Mouse (Mus musculus): ENCODE measurements around the gene Sycn. TPM values are rescaled to one million over a fixed set of nuclear protein-coding genes. Genes with fewer than 3 reads are reported as not detected.
"Not testable (repeated sequence)": the region's sequence is repeated elsewhere in the genome, so short reads cannot be mapped to it uniquely, and the experiment has no call there.

Sycn gene
- not detected for total RNA-seq (2021)

- no peak for DNase-seq
- intact Hi-C loops (cut with DNase I), result no loop called here
Observed at GRCm38 (mm10) chr7:28540526-28540925, at the start of gene Sycn. Sycn (plus strand) TSS chr7:28540885.

GRCm38 (mm10) chr7:28490903-28491302 is 49.8 kb upstream of the Sycn start:
- intact Hi-C loops (cut with DNase I), result loop anchor here (2.0 kb wide), 1 partner anchor 110 kb away; no protein-coding TSS in a partner anchor
- no peak for DNase-seq

- intact Hi-C loops (cut with DNase I), result no loop called here
- DNase-seq, result no peak
Observed at GRCm38 (mm10) chr7:28492310-28492709, 48.4 kb upstream of the Sycn start.

- intact Hi-C loops (cut with DNase I), result no loop called here
Observed at GRCm38 (mm10) chr7:28495426-28495825, 45.3 kb upstream of the Sycn start.

GRCm38 (mm10) chr7:28505585-28505984 is 35.1 kb upstream of the Sycn start:
- no peak for DNase-seq
- intact Hi-C loops (cut with DNase I), result no loop called here

More at GRCm38 (mm10) chr7:28495426-28495825, 45.3 kb upstream of the Sycn start:
- no peak for DNase-seq

GRCm38 (mm10) chr7:28509121-28509520 is 31.6 kb upstream of the Sycn start:
- intact Hi-C loops (cut with DNase I), result loop anchor here (2.0 kb wide), 1 partner anchor 18 kb away; no protein-coding TSS in a partner anchor
- not testable (repeated sequence) for DNase-seq

GRCm38 (mm10) chr7:28510405-28510974 is 30.2 kb upstream of the Sycn start, which contains the start of gene Ifnl2:
Ifnl2 (minus strand) TSS chr7:28510455.
- DNase-seq; intact Hi-C loops (cut with DNase I): not testable (repeated sequence)

GRCm38 (mm10) chr7:28511441-28511840 is 29.2 kb upstream of the Sycn start:
- intact Hi-C loops (cut with DNase I), result no loop called here
- DNase-seq, result no peak

- intact Hi-C loops (cut with DNase I); DNase-seq: not testable (repeated sequence)
Observed at GRCm38 (mm10) chr7:28522536-28522935, 18.1 kb upstream of the Sycn start, which contains the start of gene Ifnl3. Ifnl3 (plus strand) TSS chr7:28522836.

- intact Hi-C loops (cut with DNase I), result loop anchor here (1.0 to 2.0 kb wide), 3 partner anchors 19 to 82 kb away; no protein-coding TSS in a partner anchor
Observed at GRCm38 (mm10) chr7:28527922-28528719, 12.6 kb upstream of the Sycn start.

GRCm38 (mm10) chr7:28532005-28532404 is 8.7 kb upstream of the Sycn start:
- intact Hi-C loops (cut with DNase I), result no loop called here
- no peak for DNase-seq

More at GRCm38 (mm10) chr7:28527922-28528719, 12.6 kb upstream of the Sycn start:
- peak; percentile 81 to 85 for DNase-seq

GRCm38 (mm10) chr7:28538886-28539285 is 1.8 kb upstream of the Sycn start:
- intact Hi-C loops (cut with DNase I); DNase-seq: not testable (repeated sequence)

GRCm38 (mm10) chr7:28544051-28544601 is 3.4 kb downstream of the Sycn start:
- intact Hi-C loops (cut with DNase I), result no loop called here
- no peak for DNase-seq

- intact Hi-C loops (cut with DNase I), result no loop called here
Observed at GRCm38 (mm10) chr7:28545048-28545890, 4.6 kb downstream of the Sycn start.

GRCm38 (mm10) chr7:28545891-28546210 is 5.2 kb downstream of the Sycn start:
- intact Hi-C loops (cut with DNase I), result no loop called here

More at GRCm38 (mm10) chr7:28545048-28545890, 4.6 kb downstream of the Sycn start:
- DNase-seq, result no peak

GRCm38 (mm10) chr7:28546649-28547048 is 6.0 kb downstream of the Sycn start:
- no peak for DNase-seq
- intact Hi-C loops (cut with DNase I), result no loop called here

More at GRCm38 (mm10) chr7:28545891-28546210, 5.2 kb downstream of the Sycn start:
- no peak for DNase-seq

GRCm38 (mm10) chr7:28547154-28547553 is 6.5 kb downstream of the Sycn start, which contains the start of gene Nccrp1:
Nccrp1 (minus strand) TSS chr7:28547254.
- no peak for DNase-seq
- intact Hi-C loops (cut with DNase I), result no loop called here

GRCm38 (mm10) chr7:28547628-28548027 is 6.9 kb downstream of the Sycn start:
- DNase-seq, result no peak
- intact Hi-C loops (cut with DNase I), result no loop called here

- intact Hi-C loops (cut with DNase I), result no loop called here
Observed at GRCm38 (mm10) chr7:28553076-28553475, 12.4 kb downstream of the Sycn start.

GRCm38 (mm10) chr7:28555939-28556535 is 15.4 kb downstream of the Sycn start:
- intact Hi-C loops (cut with DNase I), result no loop called here
- no peak for DNase-seq

More at GRCm38 (mm10) chr7:28553076-28553475, 12.4 kb downstream of the Sycn start:
- no peak for DNase-seq

All from heart, postnatal 36 days (tissue).